Mouse (Mus musculus) left cerebral cortex, postnatal 25 days (tissue): ENCODE measurements around the gene B3gnt4. TPM values are rescaled to one million over a fixed set of nuclear protein-coding genes. Genes with fewer than 3 reads are reported as not detected.
A peak's percentile ranks its signal among the peaks of the same experiment; 100 is the strongest.
"Not testable (repeated sequence)": the region's sequence is repeated elsewhere in the genome, so short reads cannot be mapped to it uniquely, and the experiment has no call there.

Source experiments
- DNase-seq, 2 experiments: peaks; one replicate each; pipeline ENCODE4 v3.0.0; 2022; ENCODE audit warnings: low spot score in 2 of 2, mixed read lengths in 1 of 2
- intact Hi-C: fragments of 180-260 bp; cut with DNase I; formaldehyde crosslinking; loops from one replicate; pipeline ENCODE4 v1.15.1; 2025
- total RNA-seq, 2 experiments: library from RNA; stranded (reverse); gene quantifications; 2 replicates each; pipeline ENCODE4 v1.2.3; 2021

The B3gnt4 gene
- 1 to 10 TPM; 1.1 TPM for total RNA-seq

DNA sequence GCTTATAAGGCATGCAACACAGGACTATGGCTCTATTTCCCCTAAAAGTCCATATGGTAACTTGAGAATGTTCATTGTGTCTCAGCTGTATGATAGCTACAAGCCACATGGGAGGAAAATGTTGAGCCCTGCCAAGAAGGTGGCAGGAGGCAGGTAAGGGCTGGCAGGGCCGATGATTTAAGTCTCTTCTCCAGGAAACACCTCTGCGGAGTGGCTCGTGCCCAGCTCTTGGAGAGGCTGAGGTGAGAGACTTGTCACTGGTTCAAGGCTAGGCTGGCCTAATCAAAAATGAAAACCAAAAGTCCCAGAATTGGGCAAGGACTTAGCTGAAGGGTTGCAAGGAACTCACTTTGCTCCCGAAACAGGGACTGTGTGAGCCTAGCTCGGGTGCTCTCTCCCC is at the start of gene B3gnt4:
B3gnt4 (plus strand) TSS at position 301 of the 400 bp plus-strand sequence.
- no peak for DNase-seq
- intact Hi-C loops = no loop called here

DNA sequence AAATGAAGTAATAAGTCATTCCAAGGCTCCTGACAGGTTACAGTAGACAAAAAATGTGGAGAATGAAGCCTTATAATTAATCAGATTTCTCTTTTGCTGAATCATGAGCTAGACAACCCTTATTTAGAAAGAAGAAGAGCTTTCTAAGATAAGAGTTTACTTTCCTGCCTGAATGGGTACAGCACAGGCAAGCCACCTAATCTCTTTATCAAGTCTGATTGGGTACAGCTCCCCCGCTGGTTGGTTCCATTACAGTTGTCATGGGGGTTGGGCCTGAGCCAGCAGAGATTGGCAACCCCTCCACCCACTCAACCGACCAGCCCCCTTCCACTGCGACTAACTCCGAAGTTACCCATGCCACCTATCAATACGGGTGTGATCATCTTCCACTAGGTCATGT is 48.8 kb upstream of the B3gnt4 start:
- DNase-seq = no peak
- intact Hi-C loops = no loop called here

DNA sequence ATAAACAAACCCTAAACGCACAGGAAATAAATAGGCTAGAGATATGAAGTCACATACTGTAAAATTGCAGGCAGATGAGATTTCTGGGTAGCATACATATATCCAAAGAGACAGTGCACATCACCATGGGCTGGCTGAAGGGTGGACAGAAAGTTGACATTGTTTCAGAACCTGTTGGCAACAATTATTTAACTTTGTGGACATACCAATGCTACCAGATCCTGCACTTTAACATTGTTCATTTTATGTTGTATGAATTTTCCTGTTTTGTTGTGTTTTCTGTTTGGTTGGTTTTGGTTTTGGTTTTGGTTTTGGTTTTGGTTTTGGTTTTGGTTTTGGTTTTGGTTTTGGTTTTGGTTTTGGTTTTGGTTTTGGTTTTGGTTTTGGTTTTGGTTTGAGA is 45.6 kb upstream of the B3gnt4 start:
- intact Hi-C loops = no loop called here

DNA sequence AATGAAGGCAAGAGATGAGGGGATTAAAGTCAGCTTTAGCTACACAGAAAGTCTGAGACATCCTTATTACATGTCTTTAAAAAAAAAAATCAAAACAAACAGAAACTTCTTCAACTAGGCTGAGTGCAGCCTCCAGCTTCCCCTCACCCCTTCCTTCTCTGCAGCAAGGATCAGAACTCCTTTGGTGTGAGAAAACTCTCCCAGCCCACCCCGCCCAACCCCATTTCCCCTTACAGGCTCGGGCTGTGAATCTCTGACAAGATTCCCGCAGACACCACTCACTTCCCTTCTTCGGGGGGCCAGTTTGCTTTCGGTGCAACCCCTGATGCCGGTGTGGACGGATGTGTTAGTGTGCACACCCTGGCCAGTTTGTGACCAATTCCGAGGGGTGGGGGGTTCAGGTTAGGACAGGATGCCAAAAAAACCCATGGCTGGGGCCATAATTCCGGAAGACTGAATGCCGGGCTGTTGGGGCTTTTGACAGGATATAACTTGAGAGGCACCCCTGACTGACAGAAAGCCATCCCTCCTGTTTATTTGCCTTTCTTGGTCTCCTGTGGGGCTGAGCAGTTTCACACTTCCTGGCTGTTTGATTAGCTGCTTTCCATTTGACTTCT is 39.4 kb upstream of the B3gnt4 start:
- DNase-seq = no peak
- intact Hi-C loops = no loop called here

More for the DNA sequence above, 45.6 kb upstream of the B3gnt4 start:
- DNase-seq = no peak

DNA sequence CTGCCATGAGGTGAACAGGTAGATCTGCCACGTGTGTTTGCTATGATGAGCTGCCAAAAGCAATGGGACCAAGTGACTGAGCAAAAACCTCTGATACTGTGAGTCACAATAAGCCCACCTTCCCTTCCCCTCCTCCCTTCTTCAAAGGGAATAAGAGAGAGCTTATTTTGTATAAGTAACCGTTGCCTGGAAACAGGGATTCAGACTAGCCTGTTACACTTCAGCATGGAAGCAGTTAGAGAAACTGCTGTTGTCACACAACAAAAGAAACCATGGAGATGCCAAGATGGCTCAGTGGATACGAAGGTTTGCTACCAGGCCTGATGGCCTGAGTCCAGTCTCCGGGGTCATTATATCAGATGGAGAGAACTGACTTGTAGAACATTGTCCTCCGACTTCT is 36.4 kb upstream of the B3gnt4 start:
- intact Hi-C loops = no loop called here
- no peak for DNase-seq

DNA sequence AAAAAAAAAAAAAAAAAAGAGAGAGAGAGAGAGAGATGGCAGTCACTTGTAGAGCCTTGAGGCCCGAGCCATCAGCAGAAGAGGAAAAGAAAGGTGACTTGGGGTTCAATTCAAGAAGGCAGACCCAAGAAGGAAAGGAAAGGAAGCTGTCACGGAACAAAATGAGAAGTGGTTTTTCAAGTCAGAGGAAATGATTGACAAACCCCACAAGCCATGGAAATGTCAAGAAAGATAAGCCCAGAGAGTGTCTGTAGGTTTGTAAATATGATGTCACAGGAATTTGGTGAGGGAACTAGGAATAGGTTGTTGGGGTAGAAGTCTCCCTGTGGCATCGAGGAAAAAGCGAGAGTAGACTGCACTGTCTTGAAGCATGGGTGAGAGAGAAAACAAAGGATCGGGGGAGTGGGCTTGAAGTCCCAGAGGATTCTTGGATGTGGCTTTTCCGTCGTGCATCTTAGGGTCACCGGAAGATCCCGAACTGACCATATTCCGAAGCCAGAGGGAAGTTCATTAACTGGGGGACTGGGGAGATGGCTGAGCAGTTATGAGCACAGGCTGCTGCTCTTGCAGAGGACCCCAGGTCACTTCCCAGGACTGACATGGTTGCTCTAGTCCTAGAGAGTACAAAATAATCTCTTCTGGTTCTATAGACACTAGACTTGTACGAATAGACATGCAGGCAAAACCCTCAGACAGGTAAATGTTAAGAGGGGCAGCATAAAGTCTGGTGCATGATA is 22.4 kb upstream of the B3gnt4 start:
- no peak for DNase-seq
- intact Hi-C loops = no loop called here

DNA sequence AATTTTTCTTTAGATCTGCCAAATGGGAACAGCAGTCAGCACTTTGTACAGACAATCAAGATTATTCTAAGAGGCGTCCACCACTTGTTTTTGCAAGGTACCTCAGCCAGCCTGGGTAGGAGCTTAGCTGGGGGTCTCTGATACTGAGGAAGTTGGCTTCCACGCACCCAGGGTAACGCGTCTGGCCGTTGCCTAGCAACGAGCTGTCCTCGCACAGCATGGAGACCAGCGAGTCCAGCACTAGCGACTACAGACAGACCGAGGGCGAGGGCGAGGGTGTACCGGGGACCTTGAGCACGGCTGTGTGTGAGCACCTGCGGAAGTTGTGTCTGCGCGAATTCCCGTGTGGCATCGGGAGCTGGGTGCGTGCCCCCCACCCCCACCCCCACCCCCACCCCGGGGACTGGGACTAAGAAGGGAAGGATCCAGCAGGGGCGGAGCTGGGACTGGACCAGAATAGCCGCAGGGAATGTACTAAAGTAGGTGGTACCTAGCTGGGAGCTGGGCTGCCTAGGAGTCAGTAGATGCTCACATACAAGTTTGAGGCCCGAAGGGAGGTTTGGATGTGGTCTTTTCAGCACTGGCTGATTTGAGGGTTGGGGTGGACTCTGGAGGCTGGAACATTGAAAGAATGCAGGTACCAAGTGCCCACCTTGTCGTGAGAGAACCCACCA is 21.0 kb upstream of the B3gnt4 start, which contains the start of the genes Lrrc43 and Il31:
Lrrc43 (plus strand) TSS at position 194 of the 674 bp plus-strand sequence.
Il31 (minus strand) TSS at position 378 of the 674 bp plus-strand sequence.
- intact Hi-C loops = no loop called here
- no peak for DNase-seq

DNA sequence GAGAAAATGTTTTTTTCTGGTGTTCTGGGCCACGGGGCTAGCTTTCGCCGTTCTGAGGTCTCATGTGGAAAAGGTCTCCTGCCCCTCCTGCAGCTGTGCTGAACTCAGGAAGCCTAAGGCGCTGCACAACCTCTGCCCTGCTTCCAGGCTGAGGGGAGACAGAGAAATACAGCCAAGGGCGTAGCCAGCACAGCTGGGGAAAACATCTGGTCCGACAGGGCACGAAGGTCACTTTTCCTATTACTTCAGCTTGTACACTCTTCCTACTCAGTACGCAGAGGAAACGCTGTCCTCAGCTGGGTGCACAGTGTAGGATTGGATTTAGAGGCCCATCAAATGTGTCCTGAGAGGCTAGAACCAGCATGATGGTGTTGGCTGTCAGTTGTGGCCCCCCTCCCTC is 20.3 kb upstream of the B3gnt4 start:
- intact Hi-C loops = no loop called here
- no peak for DNase-seq

DNA sequence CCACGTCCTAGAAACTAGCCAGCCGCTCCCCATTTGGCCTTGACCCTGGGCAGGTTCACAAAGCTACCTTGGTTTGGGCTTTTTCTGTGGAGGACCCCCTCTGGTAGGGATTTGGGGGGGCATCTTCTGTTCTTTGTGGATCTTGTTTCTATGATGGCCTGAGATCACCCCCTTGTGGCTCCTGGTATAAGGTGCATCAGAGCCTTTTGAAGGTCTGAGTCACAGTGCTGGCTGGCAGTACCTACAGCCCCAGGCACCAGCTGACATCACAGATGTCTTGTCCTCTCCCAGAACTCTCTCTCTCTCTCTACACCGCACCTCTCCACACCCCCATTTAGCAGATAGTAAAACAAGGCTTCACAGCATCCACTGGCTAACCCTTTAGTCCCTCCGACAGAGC is 10.5 kb upstream of the B3gnt4 start:
- peak; percentile 38 to 74 for DNase-seq
- intact Hi-C loops = loop anchor here (2.0 to 5.0 kb wide), 3 partner anchors 55 to 247 kb away; partner anchors contain the start of gene Wdr66

DNA sequence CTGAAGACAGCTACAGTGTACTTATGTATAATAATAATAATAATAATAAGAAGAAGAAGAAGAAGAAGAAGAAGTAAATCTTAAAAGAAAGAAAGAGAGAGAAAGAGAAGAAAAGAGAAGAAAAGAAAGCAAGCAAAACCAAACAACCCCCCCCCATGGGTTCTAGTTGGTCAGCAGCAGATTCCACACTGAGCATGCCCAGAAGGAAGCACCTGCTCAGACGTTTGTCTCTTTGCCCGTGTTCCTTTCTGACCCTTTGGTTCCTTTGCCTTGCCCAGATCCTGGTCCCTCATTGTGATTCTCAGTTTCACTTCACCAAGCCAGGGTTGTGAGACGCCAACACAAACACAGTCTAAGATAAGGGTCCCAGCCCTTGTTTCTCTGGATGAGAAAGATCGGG is 8.3 kb upstream of the B3gnt4 start:
- intact Hi-C loops = loop anchor here (5.0 kb wide), 1 partner anchor 125 kb away; no protein-coding TSS in a partner anchor

DNA sequence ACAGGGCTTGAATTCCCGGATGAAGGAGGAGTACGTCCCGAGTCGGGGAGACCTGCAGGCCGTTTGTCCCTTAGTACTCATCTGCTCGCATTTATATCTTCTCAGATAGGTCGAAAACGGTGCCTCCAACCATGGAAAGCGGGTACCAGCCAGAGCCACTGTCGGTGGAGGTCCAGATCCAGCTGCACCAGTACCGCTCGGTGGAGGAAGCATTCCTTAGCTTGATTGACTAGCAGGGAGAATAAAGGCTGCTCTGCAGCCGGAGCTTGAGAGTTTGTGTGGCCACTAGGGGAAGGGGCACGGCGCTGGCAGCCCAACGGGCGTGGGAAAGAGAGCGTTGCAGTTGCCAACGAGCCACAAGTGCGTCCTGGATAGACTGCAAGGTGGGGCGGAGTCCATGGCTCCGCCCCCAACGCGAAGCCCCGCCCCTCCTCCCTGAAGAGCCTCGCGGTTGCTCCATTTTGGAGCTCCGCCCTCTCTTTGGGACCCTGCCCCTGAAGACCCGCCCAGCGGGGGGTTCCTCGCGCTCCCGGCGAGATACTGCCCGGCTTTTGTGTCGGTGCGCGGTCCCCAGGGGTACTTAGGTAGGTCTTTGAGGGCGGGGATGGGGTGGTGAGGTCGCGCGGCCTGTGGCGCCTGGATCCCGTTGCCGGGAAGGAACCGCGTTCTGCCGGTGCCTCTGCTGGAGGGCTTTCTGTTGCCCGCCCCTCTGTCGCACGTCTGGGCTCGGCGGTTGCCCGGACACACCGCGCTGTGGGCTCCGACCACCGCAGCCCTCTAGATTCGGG is 2.1 kb upstream of the B3gnt4 start:
- DNase-seq = peak; percentile 69 to 79
- intact Hi-C loops = no loop called here

More for the DNA sequence above, 8.3 kb upstream of the B3gnt4 start:
- no peak for DNase-seq

DNA sequence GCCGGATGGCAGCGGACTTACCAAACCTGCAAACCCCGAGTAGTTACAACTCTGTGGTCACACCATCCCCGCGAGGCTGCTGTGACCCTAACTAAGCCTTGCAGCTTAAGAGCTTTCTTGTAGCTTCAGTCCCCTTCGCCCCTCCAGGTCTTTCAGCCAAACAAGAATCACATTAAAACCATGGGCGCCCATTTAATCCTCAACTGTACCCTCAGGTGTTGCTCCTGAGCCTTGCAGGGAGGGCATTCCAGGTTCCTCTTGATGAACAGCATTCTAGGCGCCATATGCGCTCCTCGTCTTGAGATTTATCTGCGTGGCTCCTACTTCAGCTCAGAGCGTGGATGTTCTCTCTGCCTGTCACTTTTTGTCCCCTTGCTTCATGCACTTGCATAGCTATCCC is 1.3 kb upstream of the B3gnt4 start:
- intact Hi-C loops = no loop called here
- no peak for DNase-seq

DNA sequence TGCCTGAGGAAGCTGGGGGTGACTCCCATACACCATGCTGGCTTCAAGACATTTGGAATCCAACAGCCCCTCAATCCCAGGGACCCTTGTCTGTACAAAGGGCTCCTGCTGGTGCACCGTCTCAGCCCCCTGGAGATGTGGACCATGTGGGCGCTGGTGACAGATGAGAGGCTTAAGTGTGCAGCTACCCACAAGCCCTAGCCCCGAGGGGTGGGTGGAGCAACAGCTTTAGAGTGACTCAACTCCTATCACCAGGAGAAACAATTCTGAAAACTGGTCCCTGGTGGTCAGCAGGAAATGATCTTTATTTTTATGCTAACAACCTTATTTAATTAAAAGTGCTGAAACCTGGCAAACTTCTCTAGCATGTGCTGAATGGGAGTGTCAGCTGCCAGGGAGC is 1.2 kb downstream of the B3gnt4 start:
- DNase-seq, intact Hi-C loops: not testable (repeated sequence)

DNA sequence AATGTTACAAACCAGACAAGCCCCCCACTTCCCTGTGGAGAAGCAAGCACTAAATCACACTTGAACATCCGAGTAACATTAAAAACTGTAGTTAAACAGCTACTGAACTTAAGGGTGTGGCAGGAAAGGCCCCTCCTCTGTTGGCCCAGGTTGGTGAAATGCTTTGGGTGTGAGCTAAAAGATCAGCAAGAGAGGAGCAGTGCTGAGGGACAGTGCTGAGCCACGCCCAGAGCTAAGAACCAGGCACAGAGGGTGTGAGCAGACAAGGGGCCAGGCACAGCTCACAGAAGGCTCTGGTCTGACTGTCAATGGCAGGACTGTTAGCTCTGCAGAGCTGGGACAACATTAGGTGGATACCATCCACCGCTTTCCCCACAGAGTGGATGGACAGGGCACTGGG is 1.8 kb downstream of the B3gnt4 start:
- intact Hi-C loops = no loop called here
- no peak for DNase-seq

DNA sequence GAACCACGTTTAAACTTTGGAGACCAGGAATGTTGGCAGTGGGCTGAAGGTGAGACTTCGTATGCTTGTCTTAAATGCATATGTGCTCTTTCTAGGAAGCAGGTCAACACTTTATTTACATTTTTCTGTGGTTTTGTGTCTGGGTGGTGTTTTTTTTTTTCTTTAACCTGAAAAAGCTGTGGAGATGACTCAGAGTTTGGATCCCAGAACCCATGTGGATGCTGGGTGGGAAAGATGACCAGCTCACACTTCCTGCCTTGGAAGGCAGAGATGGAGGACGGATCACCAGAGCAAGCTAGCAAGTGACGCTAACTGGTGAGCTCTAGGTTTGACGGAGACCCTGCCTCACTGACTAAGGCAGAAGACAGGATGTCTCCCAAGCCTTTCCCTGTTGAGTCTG is 4.6 kb downstream of the B3gnt4 start:
- intact Hi-C loops = no loop called here

DNA sequence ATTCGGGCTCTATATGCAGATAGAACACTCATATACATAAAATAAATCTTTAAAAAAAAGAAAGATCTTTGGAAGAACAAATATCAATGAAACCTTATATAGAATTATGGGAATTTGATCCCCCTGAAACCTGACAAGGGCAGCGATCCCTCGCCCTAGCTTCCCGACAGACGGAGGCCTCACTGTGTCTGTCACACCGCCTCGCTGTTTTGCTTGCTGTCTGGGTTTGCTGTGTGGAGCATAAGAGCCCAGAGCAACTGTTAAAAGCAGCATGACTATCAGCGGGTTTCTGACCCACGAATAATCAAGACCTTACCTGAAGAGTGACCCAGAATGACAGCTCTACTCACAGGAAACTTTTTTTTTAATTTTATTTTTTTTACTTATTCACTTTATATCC is 10.4 kb downstream of the B3gnt4 start:
- DNase-seq = no peak
- intact Hi-C loops = no loop called here

More for the DNA sequence above, 4.6 kb downstream of the B3gnt4 start:
- peak in 1 of 2 experiments; percentile 35 for DNase-seq

DNA sequence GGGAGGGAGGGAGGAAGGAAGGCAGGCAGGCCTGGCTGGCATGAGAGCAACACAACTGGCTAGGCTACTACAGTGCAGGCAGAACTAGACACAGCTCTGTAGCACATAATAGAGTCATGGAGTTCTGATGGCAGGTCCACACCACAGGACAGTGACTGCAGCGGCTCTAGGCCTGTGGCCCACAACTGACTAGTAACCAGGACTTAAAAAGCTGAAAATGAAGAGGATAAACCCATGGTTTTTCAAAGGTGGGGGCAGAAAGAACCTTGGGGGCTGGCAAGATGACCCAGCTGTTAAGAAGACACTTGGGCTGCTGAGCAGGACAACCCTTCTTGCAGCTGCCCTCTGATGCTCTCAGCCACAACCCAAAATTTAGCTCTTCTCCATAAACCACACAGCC is 11.4 kb downstream of the B3gnt4 start:
- no peak for DNase-seq
- intact Hi-C loops = no loop called here

DNA sequence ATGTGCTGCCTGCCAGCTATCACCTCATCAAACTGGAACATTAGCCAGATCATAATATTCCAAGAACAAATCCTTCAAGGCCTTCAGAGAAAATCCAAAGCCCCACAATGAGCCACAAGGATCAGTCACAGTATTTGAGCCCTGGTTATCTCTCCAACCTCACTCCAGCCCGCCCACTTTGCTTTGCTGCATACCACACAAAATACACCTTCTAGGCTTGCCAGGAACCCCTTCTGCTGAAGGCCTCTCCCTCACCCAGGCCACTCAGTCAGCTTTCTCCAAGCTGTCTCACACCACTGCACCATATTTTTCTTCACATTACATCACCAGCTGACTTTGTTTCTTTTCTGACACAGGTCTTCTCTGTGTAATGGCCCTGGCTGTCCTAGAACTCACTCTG is 11.9 kb downstream of the B3gnt4 start:
- DNase-seq = no peak
- intact Hi-C loops = no loop called here

DNA sequence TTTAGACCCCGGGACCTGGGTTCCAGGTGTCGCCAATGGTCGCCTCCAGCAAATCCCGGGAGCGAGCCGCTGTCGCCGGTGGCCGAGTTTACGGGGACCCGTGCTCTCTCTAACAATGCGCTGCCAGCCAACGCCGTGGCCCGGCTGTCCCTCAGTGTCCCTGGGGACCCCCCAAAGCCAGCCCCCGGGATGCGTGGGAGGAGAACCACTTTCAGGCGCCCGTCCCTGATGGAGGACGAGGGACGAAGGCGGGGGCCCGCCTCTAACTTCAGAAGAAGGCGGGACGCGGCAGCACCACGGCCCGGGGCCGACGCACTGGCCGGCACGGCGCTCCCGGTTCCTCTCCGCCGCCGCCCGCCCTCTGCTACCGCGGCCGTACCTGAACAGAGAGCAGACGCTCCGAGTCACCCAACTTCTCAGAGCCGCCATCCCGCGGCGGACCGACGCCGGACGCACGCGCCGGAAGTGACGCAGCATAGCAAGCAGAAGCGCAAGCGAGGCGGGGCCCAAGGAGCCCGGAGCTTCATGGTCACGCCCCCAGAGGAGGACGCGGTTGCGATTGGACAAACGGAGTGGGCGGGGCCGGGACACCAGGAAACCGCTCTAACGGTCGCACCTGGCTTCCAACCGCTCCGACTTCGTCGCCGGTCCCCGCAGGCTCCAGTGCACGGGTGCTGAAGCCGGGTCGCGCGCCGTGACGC is 13.6 kb downstream of the B3gnt4 start, which contains the start of gene Diablo:
Diablo (minus strand) TSS at position 485 of the 701 bp plus-strand sequence.
- intact Hi-C loops = no loop called here
- DNase-seq = peak; percentile 99
